Comparison of ENCODE assay signal across 8 mouse cellular contexts in genomic region chr17:17373918-17374910, GRCm38 (mm10). TPM values are rescaled to one million over a fixed set of nuclear protein-coding genes. Genes with fewer than 3 reads are reported as not detected.
DNase-seq lines count a peak whose midpoint lies in the region; ATAC-seq and TF ChIP-seq lines count a peak whose summit lies in the region.

Gene Riok2, plus strand, starts transcription at chr17:17374309.

- H3K36me3 ChIP-seq in E14TG2a.4 (ENCODE audit: insufficient read depth, low read length), result peaks cover 33% of the 10 kb centered on the region
- H3K36me3 ChIP-seq in forebrain, embryonic 12.5 days (replicated peaks), result peaks cover 10% of the 10 kb centered on the region; the same call in 1 of the 2 replicates
- peaks cover 15% of the 10 kb centered on the region for H3K36me3 ChIP-seq in heart, postnatal 0 days (replicated peaks; ENCODE audit: control insufficient read depth, insufficient read depth, low read length)
- H3K36me3 ChIP-seq in liver, embryonic 16.5 days (ENCODE audit: control insufficient read depth, insufficient read depth), result peaks cover 3% of the 10 kb centered on the region; the same call in 1 of the 2 replicates
- peaks cover 15% of the 10 kb centered on the region for H3K36me3 ChIP-seq in neural tube, embryonic 13.5 days
- H3K36me3 ChIP-seq in testis, adult 2 months (ENCODE audit: control insufficient read depth, insufficient read depth, low read length), result no peaks in the 10 kb centered on the region

- no peaks in the 10 kb centered on the region for H3K27me3 ChIP-seq in E14TG2a.4 (ENCODE audit: insufficient read depth, low read length)
- no peaks in the 10 kb centered on the region for H3K27me3 ChIP-seq in forebrain, embryonic 12.5 days
- no peaks in the 10 kb centered on the region for H3K27me3 ChIP-seq in heart, postnatal 0 days (ENCODE audit: control insufficient read depth, insufficient read depth, low read length)
- H3K27me3 ChIP-seq in liver, embryonic 16.5 days (ENCODE audit: control insufficient read depth, insufficient read depth, low read depth, low read length), result no peaks in the 10 kb centered on the region
- H3K27me3 ChIP-seq in neural tube, embryonic 13.5 days, result no peaks in the 10 kb centered on the region
- H3K27me3 ChIP-seq in testis, adult 2 months (ENCODE audit: control insufficient read depth, insufficient read depth, low read length), result no peaks in the 10 kb centered on the region

- H3K27ac ChIP-seq in forebrain, embryonic 12.5 days, result peak within 1 kb of the TSS; percentile 85
- H3K27ac ChIP-seq in heart, postnatal 0 days (ENCODE audit: low read depth), result peak within 1 kb of the TSS; percentile 83
- peak within 1 kb of the TSS; percentile 88 for H3K27ac ChIP-seq in liver, embryonic 16.5 days (ENCODE audit: low read length)
- peak within 1 kb of the TSS; percentile 86 for H3K27ac ChIP-seq in neural tube, embryonic 13.5 days (replicated peaks)
- H3K27ac ChIP-seq in testis, adult 2 months (ENCODE audit: control insufficient read depth, insufficient read depth, low read depth, low read length), result peak within 1 kb of the TSS; percentile 81

- TF ChIP-seq EP300 in heart, postnatal 0 days (IDR thresholded peaks at IDR 0.05; ENCODE audit: low read depth), result peak; percentile 100

- H3K9ac ChIP-seq in forebrain, embryonic 12.5 days, result peak within 1 kb of the TSS; percentile 76
- H3K9ac ChIP-seq in heart, postnatal 0 days (replicated peaks; ENCODE audit: low read depth, low read length), result peak within 1 kb of the TSS; percentile 79
- H3K9ac ChIP-seq in liver, embryonic 16.5 days (ENCODE audit: low read depth, low read length), result peak within 1 kb of the TSS; percentile 75
- peak within 1 kb of the TSS; percentile 87 for H3K9ac ChIP-seq in neural tube, embryonic 13.5 days

- ATAC-seq in forebrain, embryonic 12.5 days (ENCODE audit: low FRiP score), result peak; percentile 97
- ATAC-seq in heart, postnatal 0 days (ENCODE audit: insufficient read depth, low read depth), result peak; percentile 97
- peak; percentile 97 for ATAC-seq in liver, embryonic 16.5 days (ENCODE audit: low read depth)
- ATAC-seq in neural tube, embryonic 13.5 days (ENCODE audit: low read depth), result peak; percentile 97

- DNase-seq in c-Kit-positive CD71-positive TER-119-positive erythroid progenitor cells, embryonic 14.5 days (ENCODE audit: low spot score), result peak; percentile 99
- peak; percentile 99 for DNase-seq in heart, postnatal 0 days (ENCODE audit: low spot score)
- peak; percentile 96 to 97 for DNase-seq in kidney, postnatal 4 days

- no peaks in the 10 kb centered on the region for H3K9me3 ChIP-seq in E14TG2a.4 (ENCODE audit: low read length)
- H3K9me3 ChIP-seq in forebrain, embryonic 12.5 days, result no peaks in the 10 kb centered on the region
- H3K9me3 ChIP-seq in heart, postnatal 0 days (replicated peaks; ENCODE audit: control insufficient read depth, low read length), result no peaks in the 10 kb centered on the region
- H3K9me3 ChIP-seq in liver, embryonic 16.5 days (replicated peaks; ENCODE audit: control insufficient read depth, low read length), result no peaks in the 10 kb centered on the region
- no peaks in the 10 kb centered on the region for H3K9me3 ChIP-seq in neural tube, embryonic 13.5 days

- no peak for TF ChIP-seq CTCF in E14TG2a.4 (conservative IDR thresholded peaks at IDR 0.05; ENCODE audit: low read length)
- no peak for TF ChIP-seq CTCF in heart, postnatal 0 days (IDR thresholded peaks at IDR 0.05; ENCODE audit: low read depth)
- no peak for TF ChIP-seq CTCF in testis, adult 2 months (IDR thresholded peaks at IDR 0.05; ENCODE audit: control insufficient read depth, insufficient read depth, insufficient replicate concordance, low read depth, low read length)

- H3K4me3 ChIP-seq in E14TG2a.4 (replicated peaks; ENCODE audit: low read length), result peak within 1 kb of the TSS; percentile 89
- peak within 1 kb of the TSS; percentile 70 for H3K4me3 ChIP-seq in forebrain, embryonic 12.5 days (replicated peaks)
- H3K4me3 ChIP-seq in heart, postnatal 0 days (ENCODE audit: low read depth, low read length), result peak within 1 kb of the TSS; percentile 88
- H3K4me3 ChIP-seq in liver, embryonic 16.5 days (ENCODE audit: low read depth, low read length), result peak within 1 kb of the TSS; percentile 77
- peak within 1 kb of the TSS; percentile 62 for H3K4me3 ChIP-seq in neural tube, embryonic 13.5 days
- H3K4me3 ChIP-seq in testis, adult 2 months (ENCODE audit: control insufficient read depth, low read depth, low read length), result peak within 1 kb of the TSS; percentile 96

- peak; percentile 76 for TF ChIP-seq POLR2A in testis, adult 2 months (IDR thresholded peaks at IDR 0.05; ENCODE audit: control insufficient read depth, low read depth, low read length)

- H3K4me1 ChIP-seq in E14TG2a.4 (replicated peaks; ENCODE audit: low read depth, low read length), result peaks cover 19% of the 10 kb centered on the region
- H3K4me1 ChIP-seq in forebrain, embryonic 12.5 days, result peaks cover 16% of the 10 kb centered on the region
- peaks cover 10% of the 10 kb centered on the region; the same call in 1 of the 2 replicates for H3K4me1 ChIP-seq in heart, postnatal 0 days (ENCODE audit: control insufficient read depth, insufficient read depth)
- peaks cover 12% of the 10 kb centered on the region for H3K4me1 ChIP-seq in liver, embryonic 16.5 days (ENCODE audit: control insufficient read depth, low read depth, low read length)
- peaks cover 18% of the 10 kb centered on the region for H3K4me1 ChIP-seq in neural tube, embryonic 13.5 days (replicated peaks)
- peaks cover 2% of the 10 kb centered on the region; the same call in 1 of the 2 replicates for H3K4me1 ChIP-seq in testis, adult 2 months (ENCODE audit: control insufficient read depth, insufficient read depth, low read length)

- peak within 1 kb of the TSS; percentile 59 for H3K4me2 ChIP-seq in forebrain, embryonic 12.5 days
- peak within 1 kb of the TSS; percentile 91 for H3K4me2 ChIP-seq in heart, postnatal 0 days (ENCODE audit: low read depth, low read length)
- peak within 1 kb of the TSS; percentile 94 for H3K4me2 ChIP-seq in liver, embryonic 16.5 days (ENCODE audit: low read depth, low read length)
- H3K4me2 ChIP-seq in neural tube, embryonic 13.5 days, result peak within 1 kb of the TSS; percentile 72

- under 1% methylated on average over 48 of the region's 48 CpGs for WGBS in forebrain, embryonic 12.5 days
- WGBS in heart, postnatal 0 days, result under 1% methylated on average over 48 of the region's 48 CpGs
- WGBS in liver, embryonic 16.5 days (ENCODE audit: insufficient replicate concordance), result under 1% methylated on average over 48 of the region's 48 CpGs
- WGBS in neural tube, embryonic 13.5 days, result under 1% methylated on average over 48 of the region's 48 CpGs

RNA-seq across cellular contexts. Expression of gene Riok2, which starts in this region (rescaled TPM):
- polyA plus RNA-seq in forebrain, embryonic 12.5 days (2016; fragmentation: Nextera tagmentation; extraction: Ambion mirVana), result 31.5 and 31.9 TPM in 2 replicates
- 27.7 and 34.1 TPM in 2 replicates for total RNA-seq in heart, postnatal 0 days (2014; rRNA removed; ENCODE audit: low replicate concordance)
- 21.2 and 21.4 TPM in 2 replicates for polyA plus RNA-seq in heart, postnatal 0 days (2015; fragmentation: Nextera tagmentation; extraction: Ambion mirVana)
- polyA plus RNA-seq in liver, embryonic 16.5 days (2015; fragmentation: Nextera tagmentation; extraction: Ambion mirVana), result 9.1 TPM in 2 replicates
- polyA plus RNA-seq in neural tube, embryonic 13.5 days (2015; fragmentation: Nextera tagmentation; extraction: Ambion mirVana), result 24.9 and 27.9 TPM in 2 replicates
- polyA plus RNA-seq in testis, adult 2 months (2012; rRNA removed), result 4.6 and 5.7 TPM in 2 replicates

Comparison
In these comparisons a context has a peak if more than half of its experiments do, and no peak if none do; other contexts are left out.
1. Peak in every context shown above with its lines: DNase-seq, ATAC-seq, H3K4me3 ChIP-seq and H3K27ac ChIP-seq.